Mouse (Mus musculus): ENCODE data around the gene L3mbtl3. TPM values are rescaled to one million over a fixed set of nuclear protein-coding genes. Genes with fewer than 3 reads are reported as not detected.

The L3mbtl3 gene
- polyA plus RNA-seq, 1 experiment = 2.8 TPM

GRCm38 (mm10) chr10:26259908-26260307 lies 115.9 kb downstream of the L3mbtl3 start:
- 69% methylated on average over 4 of the region's 4 CpGs for WGBS
- DNase-seq (ENCODE audit: low read depth, low spot score) = no peak

DNA sequence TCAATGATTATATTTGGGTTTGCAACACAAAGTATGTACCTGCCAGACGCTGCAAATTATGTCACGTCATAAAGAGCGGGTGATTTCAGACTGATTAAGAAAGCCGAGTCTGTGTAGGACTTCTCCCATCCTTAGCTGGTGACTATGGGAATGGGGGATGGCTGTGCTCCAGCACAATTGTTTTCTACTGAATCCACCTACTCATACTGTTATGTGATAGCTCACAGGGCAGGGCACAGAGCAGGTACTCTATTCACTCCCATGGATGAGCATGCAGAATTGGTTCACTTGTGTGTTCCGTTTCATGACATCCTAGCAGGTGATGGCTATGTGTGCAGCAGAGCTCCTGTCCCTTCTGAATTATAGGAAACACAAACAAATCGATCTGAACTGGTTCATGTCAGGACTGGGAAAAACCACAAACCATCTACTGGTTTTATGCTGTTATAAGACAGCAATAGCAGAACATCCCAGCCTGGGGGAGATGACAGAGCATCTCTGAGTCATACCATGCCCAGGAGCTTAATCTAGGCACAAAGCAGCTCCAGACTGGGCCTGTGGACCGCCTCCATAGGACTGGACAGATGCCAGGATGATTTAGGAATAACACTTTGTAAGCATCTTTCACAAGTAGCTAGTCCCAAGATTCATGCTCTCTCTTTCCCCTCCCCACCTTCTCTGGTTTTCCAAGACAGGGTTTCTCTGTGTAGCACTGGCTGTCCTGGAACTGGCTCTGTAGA lies 126.2 kb downstream of the L3mbtl3 start:
- WGBS = 72% methylated on average over 7 of the region's 7 CpGs
- DNase-seq (ENCODE audit: low read depth, low spot score) = no peak

GRCm38 (mm10) chr10:26244466-26244865 lies 131.3 kb downstream of the L3mbtl3 start:
- no peak for DNase-seq (ENCODE audit: low read depth, low spot score)
- WGBS = 86% methylated on average over 6 of the region's 6 CpGs

- 90% methylated on average over 3 of the region's 3 CpGs for WGBS
- no peak for DNase-seq (ENCODE audit: low read depth, low spot score)
Measured at GRCm38 (mm10) chr10:26243203-26243602, 132.6 kb downstream of the L3mbtl3 start.

DNA sequence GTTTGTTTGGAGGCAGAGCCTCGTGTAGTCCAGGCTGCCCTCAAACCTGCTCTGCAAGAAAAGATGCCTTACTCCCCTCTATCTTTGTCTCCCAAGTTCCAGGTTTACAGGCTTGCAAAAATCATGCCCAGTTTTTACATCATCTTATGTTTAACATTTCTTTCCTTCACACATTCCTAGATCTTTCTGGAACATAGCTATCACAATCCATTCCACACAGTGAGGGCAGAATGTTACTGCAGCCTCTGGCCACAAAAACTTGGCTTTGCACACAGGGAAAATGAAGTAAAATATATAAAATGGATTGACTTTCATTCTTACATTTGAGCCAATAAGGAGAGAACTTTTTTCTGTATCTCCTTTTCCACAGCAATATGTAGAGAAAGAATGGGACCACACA lies 136.7 kb downstream of the L3mbtl3 start:
- WGBS = 22% methylated on average over 1 of the region's 1 CpGs

DNA sequence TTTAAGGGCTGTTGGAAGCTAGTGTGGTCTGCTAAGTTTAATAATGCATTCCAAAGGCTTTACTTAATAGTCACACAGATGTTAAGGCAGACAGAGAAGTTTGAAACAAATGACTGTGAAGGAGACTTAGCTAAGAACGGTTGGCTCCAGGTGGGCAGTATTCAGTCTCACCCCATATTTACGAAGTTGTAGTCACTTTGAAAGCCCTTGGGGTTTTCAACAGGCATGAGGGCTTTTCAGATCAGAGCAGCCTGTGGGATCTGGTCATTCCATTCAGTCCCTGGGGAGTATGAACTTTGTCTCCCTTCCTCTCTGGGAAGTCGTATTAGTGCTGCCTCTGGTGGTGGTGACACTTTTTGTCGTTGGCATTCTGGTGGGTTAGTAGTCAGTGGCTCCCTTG lies 137.2 kb downstream of the L3mbtl3 start:
- WGBS = 47% methylated on average over 4 of the region's 4 CpGs
- DNase-seq (ENCODE audit: low read depth, low spot score) = no peak

More for the DNA sequence above, 136.7 kb downstream of the L3mbtl3 start:
- DNase-seq (ENCODE audit: low read depth, low spot score) = no peak

- no peak for DNase-seq (ENCODE audit: low read depth, low spot score)
- 66% methylated on average over 3 of the region's 3 CpGs for WGBS
Measured at GRCm38 (mm10) chr10:26232071-26232653, 143.6 kb downstream of the L3mbtl3 start.

GRCm38 (mm10) chr10:26229488-26229887 lies 146.3 kb downstream of the L3mbtl3 start, which contains the start of gene Samd3:
Gene Samd3 (plus strand): TSS chr10:26229707.
- 62% methylated on average over 4 of the region's 4 CpGs for WGBS
- no peak for DNase-seq (ENCODE audit: low read depth, low spot score)

- DNase-seq (ENCODE audit: low read depth, low spot score) = no peak
Measured at GRCm38 (mm10) chr10:26228187-26228586, 147.6 kb downstream of the L3mbtl3 start.

DNA sequence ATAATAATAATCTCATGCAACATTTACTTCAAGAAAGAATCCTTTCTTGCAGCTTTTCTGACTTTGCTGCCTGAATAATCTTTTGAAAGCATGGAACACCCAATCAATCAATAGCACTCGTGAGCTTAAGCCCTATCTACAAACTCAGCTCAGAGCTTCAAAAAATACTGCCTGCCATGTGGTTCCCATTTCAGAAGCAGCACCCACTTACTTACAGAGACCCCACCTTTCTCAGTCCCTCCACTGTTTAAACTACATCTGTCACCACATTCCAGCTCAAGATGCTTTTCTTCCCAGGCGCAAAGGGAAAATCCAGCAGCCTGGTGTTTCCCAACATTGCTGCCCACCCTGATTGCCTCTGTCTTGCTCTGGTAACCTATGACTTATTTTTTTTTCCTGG lies 149.0 kb downstream of the L3mbtl3 start:
- no peak for DNase-seq (ENCODE audit: low read depth, low spot score)
- WGBS = 71% methylated on average over 2 of the region's 2 CpGs

DNA sequence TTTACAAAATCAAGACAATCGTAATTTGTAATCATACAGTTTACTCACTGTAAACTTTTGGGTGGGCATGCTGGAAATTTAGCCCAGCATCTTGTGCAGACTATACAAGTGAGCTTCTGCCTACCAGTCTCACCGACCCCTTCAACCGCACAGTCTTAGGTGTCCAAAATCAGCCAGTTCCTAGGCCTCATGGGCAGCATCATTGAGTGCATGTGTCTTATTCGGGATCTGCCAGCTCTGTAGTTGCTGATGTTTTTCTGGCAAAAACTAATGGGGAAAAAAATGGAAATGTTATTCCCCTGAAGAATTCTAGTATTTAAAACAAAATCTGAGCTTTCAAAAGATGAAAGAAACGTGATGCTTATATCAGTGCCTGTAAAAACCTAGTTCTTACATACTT lies 149.5 kb downstream of the L3mbtl3 start:
- 77% methylated on average over 5 of the region's 5 CpGs for WGBS
- DNase-seq (ENCODE audit: low read depth, low spot score) = no peak

Other genes starting within 250 kb of the L3mbtl3 start
- 0.07 TPM in 2 replicates for gene Samd3, start 146.3 kb downstream of the L3mbtl3 start, polyA plus RNA-seq (2012; rRNA removed)